Mouse (Mus musculus) ES-E14 (cell line): ENCODE results near the gene Tas2r109.
"Not testable (repeated sequence)": the region's sequence is repeated elsewhere in the genome, so short reads cannot be mapped to it uniquely, and the experiment has no call there.

Experiments
- HCFC1 ChIP-seq: IDR thresholded peaks from 2 replicates; pipeline ENCODE4 v1.6.1; 2012; ENCODE audit warnings: low read length, inconsistent platforms, borderline replicate concordance; ENCODE audit not compliant: insufficient read depth
- ZNF384 ChIP-seq: IDR thresholded peaks from 2 replicates; pipeline ENCODE4 v1.6.1; 2012; ENCODE audit warnings: low read depth, low read length, inconsistent platforms

- not testable (repeated sequence) for TF ChIP-seq ZNF384, HCFC1
These were observed 39.4 kb downstream of the Tas2r109 start for GRCm38 (mm10) chr6:132941376-132941775.
